Mouse (Mus musculus): ENCODE data around the gene Mbd6. TPM values are rescaled to one million over a fixed set of nuclear protein-coding genes. Genes with fewer than 3 reads are reported as not detected.

The Mbd6 gene
- polyA plus RNA-seq, 1 experiment = 50.0 TPM

DNA sequence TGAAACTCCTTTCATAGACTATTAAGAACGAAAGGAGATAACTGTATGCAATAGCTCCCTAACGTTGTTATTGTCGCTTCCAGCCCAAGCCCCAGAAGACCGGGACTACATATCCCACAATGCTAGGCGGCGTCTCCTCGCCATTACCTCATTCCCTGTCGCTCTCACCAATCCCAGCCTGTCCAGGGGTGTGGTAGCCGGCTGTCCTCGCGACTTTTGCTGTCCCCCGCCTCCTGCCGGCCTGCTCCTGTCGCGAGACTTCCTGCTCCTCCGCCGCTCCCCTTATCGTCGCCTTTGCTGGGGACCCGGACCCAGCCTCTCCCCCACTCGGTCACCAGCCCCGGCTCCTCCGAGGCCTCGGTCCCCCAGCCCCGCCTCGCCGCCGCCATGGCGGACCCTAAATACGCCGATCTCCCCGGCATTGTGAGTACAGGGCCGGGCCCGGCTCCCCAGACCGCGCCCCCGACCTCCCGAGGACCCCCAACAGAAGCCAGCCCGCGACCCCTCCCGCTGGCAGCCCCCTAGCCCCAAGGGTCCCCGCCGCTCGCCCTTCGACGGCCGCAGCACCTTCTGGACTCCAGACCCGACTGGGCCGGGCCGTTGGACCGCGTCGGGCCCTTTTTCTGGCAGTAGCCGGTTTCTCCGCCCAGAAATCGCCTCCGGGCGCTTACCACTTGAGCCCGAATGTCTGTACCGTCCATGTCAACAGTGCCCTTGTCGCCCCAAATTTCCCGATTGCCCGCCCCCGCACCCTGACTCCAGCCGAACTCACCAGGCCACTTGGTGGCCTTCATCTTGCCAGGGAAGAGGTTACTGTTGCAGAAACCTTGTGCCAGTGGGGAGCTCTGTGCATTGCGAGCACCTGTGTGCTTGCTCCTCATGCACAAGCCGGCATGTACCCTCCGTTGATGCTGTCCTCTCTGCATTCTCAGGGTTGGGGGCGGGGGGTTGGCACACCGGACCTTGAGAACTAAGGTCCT, 22.4 kb downstream of the Mbd6 start, which contains the start of gene Dctn2:
TSS of gene Dctn2 (plus strand) at position 257 of the 980 bp plus-strand sequence.
- DNase-seq (ENCODE audit: extremely low spot score in 1 of 2, low spot score in 1 of 2) = peak; percentile 95 to 96

- no peak for DNase-seq (ENCODE audit: extremely low spot score in 1 of 2, low spot score in 1 of 2)
Observed at GRCm38 (mm10) chr10:127265727-127266111, 23.1 kb downstream of the Mbd6 start.

GRCm38 (mm10) chr10:127264971-127265370, 23.8 kb downstream of the Mbd6 start:
- DNase-seq (ENCODE audit: extremely low spot score in 1 of 2, low spot score in 1 of 2) = no peak

DNA sequence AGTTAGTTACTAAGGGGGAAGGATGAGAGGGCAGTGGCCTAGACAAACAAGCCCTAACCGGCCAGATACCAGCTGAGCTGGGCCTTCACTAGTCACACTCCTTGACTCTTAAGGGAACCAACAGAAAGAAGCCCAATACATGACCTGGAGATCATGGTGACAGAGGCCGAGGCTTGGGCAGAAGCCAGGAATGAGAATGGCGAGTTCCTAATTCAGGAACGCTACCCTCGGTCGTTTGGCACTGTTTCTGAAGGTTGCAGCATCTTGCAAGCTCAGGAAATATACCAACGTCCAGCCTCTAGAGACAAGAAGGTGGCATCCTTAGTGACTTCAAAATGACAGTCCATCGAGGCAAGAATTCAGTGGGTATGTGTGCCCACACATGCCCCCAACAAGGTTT, 24.5 kb downstream of the Mbd6 start:
- DNase-seq (ENCODE audit: extremely low spot score in 1 of 2, low spot score in 1 of 2) = no peak

- no peak for DNase-seq (ENCODE audit: extremely low spot score in 1 of 2, low spot score in 1 of 2)
Observed at GRCm38 (mm10) chr10:127263631-127264030, 25.2 kb downstream of the Mbd6 start.

DNA sequence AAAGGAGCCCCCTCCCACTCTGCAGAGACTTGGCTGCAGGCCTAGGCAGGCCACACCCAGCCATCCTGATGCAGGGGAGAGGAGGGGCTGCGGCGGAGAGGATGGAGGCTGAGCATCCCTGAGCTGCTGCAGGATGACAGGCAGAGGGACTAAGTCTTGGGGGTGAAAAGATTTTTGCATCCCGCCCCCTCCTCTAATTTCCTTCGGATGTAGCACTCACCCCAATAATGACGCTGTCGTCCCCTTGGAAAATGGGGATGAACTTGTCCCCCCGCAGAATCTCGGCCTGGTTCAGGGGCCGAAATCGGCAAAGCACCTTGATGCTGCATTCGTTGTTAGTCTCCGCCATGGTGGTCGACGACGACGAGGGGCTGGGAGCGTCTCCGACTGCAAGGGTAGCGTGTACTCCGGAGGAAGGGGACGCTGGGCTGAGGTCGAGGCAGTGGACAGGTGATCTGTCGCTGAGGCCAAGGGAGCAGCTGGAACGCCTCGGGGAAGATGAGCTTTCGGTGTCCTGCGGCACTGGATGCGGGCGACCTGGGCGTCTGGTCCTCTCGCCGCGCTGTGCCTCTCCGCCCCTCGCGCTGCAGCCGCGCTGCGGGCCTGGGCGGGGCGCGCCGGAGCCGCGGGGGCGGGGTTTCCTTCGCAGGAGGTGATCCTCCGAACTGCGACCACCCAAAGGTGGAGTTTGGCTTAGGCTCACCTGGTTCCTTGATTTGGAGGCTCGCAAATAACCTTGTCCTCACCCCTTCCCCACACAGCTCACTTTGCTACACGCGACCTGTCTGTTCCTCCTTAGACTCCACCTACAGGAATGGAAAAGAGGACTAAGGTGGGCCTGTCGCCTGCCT, 26.0 kb downstream of the Mbd6 start, which contains the start of gene Kif5a:
TSS of gene Kif5a (minus strand) at position 801 of the 851 bp plus-strand sequence.
- peak; percentile 41 to 82 for DNase-seq (ENCODE audit: extremely low spot score in 1 of 2, low spot score in 1 of 2)

DNA sequence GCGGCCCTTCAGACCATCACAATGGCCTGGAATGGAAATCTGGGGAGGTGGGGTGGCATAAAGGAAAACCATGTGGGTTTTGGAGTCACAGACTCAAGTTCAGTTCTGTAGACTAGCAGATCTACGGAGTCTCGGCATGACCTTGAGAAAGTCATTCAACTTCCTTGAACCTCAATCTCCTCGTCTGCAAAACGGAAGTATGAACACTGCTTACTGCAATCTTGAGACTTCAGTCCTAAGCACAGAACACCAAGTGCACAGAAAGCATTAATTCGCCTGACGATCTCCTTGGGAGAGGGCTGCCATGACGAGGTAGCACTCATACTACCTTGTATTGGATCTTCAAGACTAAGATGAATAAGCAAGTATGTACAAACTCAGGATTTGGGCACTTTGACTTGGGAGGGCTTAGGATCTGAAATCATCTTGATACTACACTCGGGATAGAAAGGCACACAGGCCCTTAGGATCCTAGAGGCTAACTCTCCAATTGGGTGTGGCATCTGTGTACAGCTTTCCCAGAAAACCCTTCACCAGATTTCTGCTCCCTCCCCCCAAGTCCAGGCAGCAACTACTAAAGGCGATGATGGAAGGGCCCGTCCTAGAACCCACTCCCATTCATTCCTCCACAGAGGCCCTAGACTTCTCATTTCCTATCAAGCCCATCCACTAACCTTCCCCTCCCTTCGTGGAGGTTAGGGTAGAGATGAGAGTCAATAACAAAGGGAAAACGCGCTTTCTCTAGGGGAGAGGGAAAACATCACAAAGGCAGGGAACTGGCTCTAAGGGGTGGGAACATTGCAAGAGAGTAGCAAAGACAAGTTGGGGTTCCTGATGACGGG, 26.9 kb downstream of the Mbd6 start:
- DNase-seq (ENCODE audit: extremely low spot score in 1 of 2, low spot score in 1 of 2) = no peak

DNA sequence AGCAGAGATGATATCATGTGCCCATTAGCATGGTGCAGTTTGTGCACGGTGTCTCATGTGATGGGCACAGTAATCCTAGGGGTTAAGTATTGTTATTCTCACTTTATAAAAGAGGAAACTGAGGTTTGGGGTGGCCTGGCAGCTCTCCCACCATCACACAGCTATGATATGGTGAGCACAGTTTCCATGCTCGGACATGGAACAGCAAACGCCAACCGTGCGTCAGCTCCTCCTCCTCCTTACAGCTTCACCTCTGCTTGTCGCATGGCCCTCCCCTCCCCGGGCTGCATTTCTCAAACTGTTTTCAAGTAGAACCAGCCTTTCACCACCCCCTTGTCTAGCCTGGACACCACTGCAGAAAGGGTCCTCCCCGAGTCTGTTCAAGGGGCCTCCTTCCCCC, 30.3 kb downstream of the Mbd6 start:
- DNase-seq (ENCODE audit: extremely low spot score in 1 of 2, low spot score in 1 of 2) = no peak

DNA sequence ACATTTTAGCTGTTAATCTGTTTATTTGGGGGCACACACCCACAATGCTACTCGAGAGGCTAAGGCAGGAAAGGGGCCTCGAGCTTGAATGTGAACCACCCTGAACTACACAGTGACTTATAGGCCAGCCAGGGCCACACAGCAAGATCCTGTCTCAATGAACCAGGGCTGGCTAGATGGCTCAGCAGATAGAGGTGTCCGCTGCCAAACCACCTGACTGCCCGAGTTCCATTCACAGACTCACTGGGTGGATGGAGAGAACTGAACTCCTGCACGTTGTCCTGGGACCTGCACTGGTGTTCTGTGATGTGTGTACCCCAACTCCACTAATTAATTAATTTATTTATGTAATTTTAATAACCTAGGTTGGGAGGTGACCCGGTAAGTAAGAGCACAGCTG, 31.0 kb downstream of the Mbd6 start:
- DNase-seq (ENCODE audit: extremely low spot score in 1 of 2, low spot score in 1 of 2) = no peak

DNA sequence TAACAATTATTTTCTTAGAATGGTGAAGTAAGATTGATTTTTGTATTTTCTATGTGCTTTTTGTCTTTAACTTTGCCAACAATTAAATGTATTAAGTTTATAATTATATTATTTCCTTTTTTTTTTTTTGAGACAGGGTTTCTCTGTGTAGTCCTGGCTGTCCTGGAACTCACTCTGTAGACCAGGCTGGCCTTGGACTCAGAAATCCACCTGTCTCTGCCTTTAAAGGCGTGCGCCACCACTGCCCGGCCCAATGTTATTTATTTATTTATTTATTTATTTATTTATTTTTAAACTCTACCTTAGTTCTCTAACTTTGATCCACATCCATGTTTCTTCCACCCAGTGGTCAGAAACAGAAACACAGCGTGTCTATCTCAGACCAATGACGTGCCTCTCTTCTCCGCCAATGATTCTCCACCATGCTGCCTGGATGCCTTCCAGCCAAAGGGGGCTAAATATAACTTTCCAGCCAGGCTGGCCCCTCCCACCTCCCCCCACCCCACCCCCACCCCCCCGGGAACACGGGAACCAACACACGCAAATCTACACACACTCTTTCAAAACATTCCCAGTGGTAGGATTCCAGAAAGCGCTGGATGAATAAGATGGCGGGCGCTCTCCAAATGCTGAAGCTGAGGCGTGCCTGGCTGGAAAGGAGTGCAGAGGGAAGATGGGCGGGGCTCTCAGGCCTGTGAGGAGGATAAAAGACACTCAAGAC, 33.0 kb downstream of the Mbd6 start:
- peak in 1 of 2 experiments; percentile 42 for DNase-seq (ENCODE audit: extremely low spot score in 1 of 2, low spot score in 1 of 2)

DNA sequence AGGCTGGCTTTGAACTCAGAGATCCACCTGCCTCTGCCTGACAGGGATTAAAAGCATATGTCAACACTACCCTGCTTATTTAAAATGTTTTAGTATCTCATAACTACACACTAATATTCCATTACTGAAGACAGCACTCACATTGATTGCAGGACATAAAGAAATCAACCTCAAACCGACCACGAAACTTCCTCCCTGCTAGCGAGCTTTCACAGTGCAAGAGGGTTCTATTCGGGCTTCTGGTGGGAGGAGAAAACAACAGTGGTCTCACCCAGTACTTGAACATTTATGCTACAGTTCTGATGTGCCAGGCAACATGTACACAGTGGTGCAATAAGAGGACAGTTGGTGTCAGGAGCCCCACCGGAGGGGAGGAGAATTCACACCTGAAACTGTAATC, 38.0 kb downstream of the Mbd6 start:
- no peak for DNase-seq (ENCODE audit: extremely low spot score in 1 of 2, low spot score in 1 of 2)

- no peak for DNase-seq (ENCODE audit: extremely low spot score in 1 of 2, low spot score in 1 of 2)
Observed at GRCm38 (mm10) chr10:127238241-127238824, 50.5 kb downstream of the Mbd6 start.

DNA sequence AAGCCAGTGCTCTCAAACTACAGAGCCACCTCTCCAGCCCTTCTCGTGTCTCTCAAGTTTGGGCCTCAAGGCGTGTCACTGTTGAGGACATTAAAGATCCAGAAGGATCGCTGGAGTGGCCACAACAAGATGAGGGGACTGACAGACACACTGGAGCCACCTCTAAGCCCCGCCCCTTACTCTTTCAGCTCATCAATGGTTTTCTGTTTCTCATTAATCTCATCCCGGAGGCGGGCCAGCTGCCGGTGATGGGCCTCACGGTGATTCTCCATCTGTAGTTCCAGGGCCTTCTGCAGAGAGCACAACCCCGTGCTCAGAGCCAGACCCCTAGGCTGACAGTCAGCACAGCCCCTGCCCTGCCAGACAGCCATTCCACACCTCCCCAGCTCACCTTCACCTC, 52.3 kb downstream of the Mbd6 start:
- no peak for DNase-seq (ENCODE audit: extremely low spot score in 1 of 2, low spot score in 1 of 2)

DNA sequence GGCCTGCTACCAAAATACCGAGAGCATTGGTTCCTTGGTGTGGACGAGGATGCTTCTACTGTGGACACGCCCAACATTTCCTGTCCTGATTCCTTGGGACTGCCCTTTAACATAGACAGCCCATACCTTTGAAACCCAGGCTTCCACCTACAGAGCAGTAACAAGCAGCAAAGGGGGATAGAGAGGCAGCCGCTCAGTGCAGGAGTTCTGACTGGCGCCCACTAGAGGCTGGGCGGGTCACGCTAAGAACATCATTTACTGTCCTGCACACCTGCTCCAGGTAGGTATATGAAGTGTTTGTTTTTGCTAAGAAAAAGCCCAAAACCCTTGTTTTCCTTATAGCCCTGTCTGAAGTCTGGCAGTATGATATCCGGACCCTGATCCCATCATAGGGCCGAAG, 55.7 kb downstream of the Mbd6 start:
- DNase-seq (ENCODE audit: extremely low spot score in 1 of 2, low spot score in 1 of 2) = no peak

Other genes with a start within 250 kb of the Mbd6 start
- 13.9 and 14.0 TPM in 2 replicates for gene Mettl1, start 247.6 kb downstream of the Mbd6 start, polyA plus RNA-seq (2012; rRNA removed)
- 0.18 and 0.27 TPM in 2 replicates for gene Eef1akmt3, start 247.5 kb downstream of the Mbd6 start, polyA plus RNA-seq (2012; rRNA removed)
- 0.70 and 1.0 TPM in 2 replicates for gene Cyp27b1, start 240.8 kb downstream of the Mbd6 start, polyA plus RNA-seq (2012; rRNA removed)
- 13.2 and 14.4 TPM in 2 replicates for gene March9, start 228.8 kb downstream of the Mbd6 start, polyA plus RNA-seq (2012; rRNA removed)
- 154 and 167 TPM in 2 replicates for gene Cdk4, start 225.5 kb downstream of the Mbd6 start, polyA plus RNA-seq (2012; rRNA removed)
- 89.9 and 91.7 TPM in 2 replicates for gene Tspan31, start 218.8 kb downstream of the Mbd6 start, polyA plus RNA-seq (2012; rRNA removed)
- gene Agap2, start 213.7 kb downstream of the Mbd6 start, polyA plus RNA-seq (2012; rRNA removed) = 450 and 465 TPM in 2 replicates
- 106 and 108 TPM in 2 replicates for gene Os9, start 167.9 kb downstream of the Mbd6 start, polyA plus RNA-seq (2012; rRNA removed)
- 112 and 132 TPM in 2 replicates for gene B4galnt1, start 123.8 kb downstream of the Mbd6 start, polyA plus RNA-seq (2012; rRNA removed)
- gene Slc26a10, start 108.4 kb downstream of the Mbd6 start, polyA plus RNA-seq (2012; rRNA removed) = 5.5 and 6.6 TPM in 2 replicates
- 184 and 198 TPM in 2 replicates for gene Arhgef25, start 98.9 kb downstream of the Mbd6 start, polyA plus RNA-seq (2012; rRNA removed)
- gene Dtx3, start 93.3 kb downstream of the Mbd6 start, polyA plus RNA-seq (2012; rRNA removed) = 375 and 413 TPM in 2 replicates
- gene Pip4k2c, start 77.4 kb downstream of the Mbd6 start, polyA plus RNA-seq (2012; rRNA removed) = 97.3 and 97.4 TPM in 2 replicates
- 795 and 907 TPM in 2 replicates for gene Kif5a, start 25.7 kb downstream of the Mbd6 start, polyA plus RNA-seq (2012; rRNA removed)
- gene Dctn2, start 22.6 kb downstream of the Mbd6 start, polyA plus RNA-seq (2012; rRNA removed) = 285 and 313 TPM in 2 replicates
- 63.1 and 81.8 TPM in 2 replicates for gene Mars, start 22.8 kb upstream of the Mbd6 start, polyA plus RNA-seq (2012; rRNA removed)
- gene Arhgap9, start 32.9 kb upstream of the Mbd6 start, polyA plus RNA-seq (2012; rRNA removed) = 1.1 and 1.3 TPM in 2 replicates
- gene Gli1, start 53.0 kb upstream of the Mbd6 start, polyA plus RNA-seq (2012; rRNA removed) = 2.0 and 3.2 TPM in 2 replicates
- 0.10 and 0.13 TPM in 2 replicates for gene Inhbe, start 65.4 kb upstream of the Mbd6 start, polyA plus RNA-seq (2012; rRNA removed)
- gene Inhbc, start 81.4 kb upstream of the Mbd6 start, polyA plus RNA-seq (2012; rRNA removed) = not detected in 2 replicates
- 179 and 210 TPM in 2 replicates for gene R3hdm2, start 91.3 kb upstream of the Mbd6 start, polyA plus RNA-seq (2012; rRNA removed)
- gene Stac3, start 212.7 kb upstream of the Mbd6 start, polyA plus RNA-seq (2012; rRNA removed) = 8.8 and 9.8 TPM in 2 replicates
- 10.3 and 10.8 TPM in 2 replicates for gene Ndufa4l2, start 225.9 kb upstream of the Mbd6 start, polyA plus RNA-seq (2012; rRNA removed)
- gene Shmt2, start 233.4 kb upstream of the Mbd6 start, polyA plus RNA-seq (2012; rRNA removed) = 45.3 and 46.6 TPM in 2 replicates
- gene Nxph4, start 245.5 kb upstream of the Mbd6 start, polyA plus RNA-seq (2012; rRNA removed) = 9.3 and 12.1 TPM in 2 replicates